25 mouse cellular contexts compared by ENCODE assay signal in the genomic region with DNA sequence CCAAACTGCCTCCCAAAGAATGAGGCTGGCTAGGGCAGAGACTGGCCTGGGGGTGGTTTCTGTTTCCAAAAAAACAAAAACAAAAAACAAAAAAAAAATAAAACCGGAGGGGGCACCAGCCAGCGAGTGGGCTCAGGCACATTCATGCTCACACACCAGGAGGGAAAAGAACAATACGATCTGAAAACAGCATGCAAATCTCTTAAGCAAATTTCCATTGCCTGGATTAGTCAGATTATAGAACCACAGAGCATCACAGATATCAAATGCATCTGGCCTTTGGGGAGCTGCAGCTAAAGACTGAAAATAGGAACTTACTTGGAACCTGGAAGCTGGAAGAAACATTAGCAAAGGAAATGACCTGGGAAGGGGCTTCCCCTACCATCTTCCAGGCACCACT. TPM values are rescaled to one million over a fixed set of nuclear protein-coding genes. Genes with fewer than 3 reads are reported as not detected.
DNase-seq lines count a peak whose midpoint lies in the region; ATAC-seq and TF ChIP-seq lines count a peak whose summit lies in the region.
"Had no signal": no experiment of that assay in that cellular context is flagged by ENCODE, and none has a peak within 500 bp of the region (broad histone marks: within the 10 kb centered on the region; RNA-seq: fewer than 3 reads in every experiment).

No protein-coding gene starts in this region.

- H3K27ac ChIP-seq in layer of hippocampus, adult 2 months: peak overlapping the region; percentile 25; the same call in 1 of the 2 replicates
- H3K27ac ChIP-seq in hindbrain, embryonic 12.5 days: peak overlapping the region; percentile 52; the same call in 1 of the 2 replicates
- peak overlapping the region; percentile 84 for H3K27ac ChIP-seq in midbrain, embryonic 10.5 days (replicated peaks)
- H3K27ac ChIP-seq in midbrain, embryonic 16.5 days (ENCODE audit: low read length): peak overlapping the region; percentile 39
- no peak overlapping the region for H3K27ac ChIP-seq in kidney, embryonic 16.5 days (ENCODE audit: low read length)
- H3K27ac ChIP-seq: embryonic facial prominence, embryonic 13.5 days; kidney, postnatal 0 days; limb, embryonic 13.5 days; liver, embryonic 12.5 days had no signal

- peaks cover 27% of the 10 kb centered on the region for H3K36me3 ChIP-seq in hindbrain, embryonic 12.5 days
- H3K36me3 ChIP-seq in midbrain, embryonic 10.5 days: peaks cover 76% of the 10 kb centered on the region
- no peaks in the 10 kb centered on the region for H3K36me3 ChIP-seq in midbrain, embryonic 16.5 days (ENCODE audit: control insufficient read depth, insufficient read depth, low read length)
- H3K36me3 ChIP-seq in kidney, embryonic 16.5 days (ENCODE audit: insufficient read depth, low read length): peaks cover 7% of the 10 kb centered on the region; the same call in 1 of the 2 replicates

- no peak overlapping the region for H3K4me3 ChIP-seq in layer of hippocampus, adult 2 months
- no peak overlapping the region for H3K4me3 ChIP-seq in hindbrain, embryonic 12.5 days
- no peak overlapping the region for H3K4me3 ChIP-seq in midbrain, embryonic 10.5 days
- no peak overlapping the region for H3K4me3 ChIP-seq in midbrain, embryonic 16.5 days (ENCODE audit: low read depth, low read length)
- no peak overlapping the region for H3K4me3 ChIP-seq in kidney, embryonic 16.5 days (ENCODE audit: low read length)
- H3K4me3 ChIP-seq: embryonic facial prominence, embryonic 13.5 days; heart, embryonic 12.5 days; limb, embryonic 13.5 days; liver, embryonic 12.5 days had no signal

- 52% methylated on average over 3 of the region's 3 CpGs for WGBS in hindbrain, embryonic 12.5 days
- WGBS in midbrain, embryonic 10.5 days: 33% methylated on average over 3 of the region's 3 CpGs
- WGBS in midbrain, embryonic 16.5 days: 13% methylated on average over 3 of the region's 3 CpGs
- WGBS in kidney, embryonic 16.5 days: 87% methylated on average over 3 of the region's 3 CpGs

- no peak overlapping the region for H3K9ac ChIP-seq in hindbrain, embryonic 12.5 days
- no peak overlapping the region for H3K9ac ChIP-seq in midbrain, embryonic 16.5 days (ENCODE audit: low read depth, low read length)
- H3K9ac ChIP-seq in kidney, embryonic 16.5 days (replicated peaks; ENCODE audit: low read length): no peak overlapping the region
- H3K9ac ChIP-seq: embryonic facial prominence, embryonic 13.5 days; heart, embryonic 12.5 days; limb, embryonic 13.5 days; liver, embryonic 12.5 days had no signal

- H3K9me3 ChIP-seq in hindbrain, embryonic 12.5 days (replicated peaks): no peaks in the 10 kb centered on the region
- no peaks in the 10 kb centered on the region for H3K9me3 ChIP-seq in midbrain, embryonic 10.5 days (replicated peaks)
- H3K9me3 ChIP-seq in midbrain, embryonic 16.5 days (replicated peaks; ENCODE audit: control insufficient read depth, low read length, poor library complexity, severe bottlenecking): no peaks in the 10 kb centered on the region
- H3K9me3 ChIP-seq in kidney, embryonic 16.5 days (ENCODE audit: low read length): no peaks in the 10 kb centered on the region
- H3K9me3 ChIP-seq: embryonic facial prominence, embryonic 13.5 days; heart, embryonic 12.5 days; limb, embryonic 13.5 days; liver, embryonic 12.5 days had no signal

- TF ChIP-seq CTCF in layer of hippocampus, adult 2 months (conservative IDR thresholded peaks at IDR 0.05): no peak

- ATAC-seq in hindbrain, embryonic 12.5 days (ENCODE audit: low FRiP score): no peak
- no peak for ATAC-seq in midbrain, embryonic 16.5 days
- no peak for ATAC-seq in kidney, embryonic 16.5 days (ENCODE audit: low FRiP score, low TSS enrichment)
- ATAC-seq: activated CD4-positive, CD25-positive, alpha-beta regulatory T cell, adult 4 months; liver, embryonic 12.5 days had no signal

- no peak overlapping the region for H3K4me2 ChIP-seq in hindbrain, embryonic 12.5 days (replicated peaks)
- no peak overlapping the region for H3K4me2 ChIP-seq in midbrain, embryonic 16.5 days (ENCODE audit: low read length)
- no peak overlapping the region for H3K4me2 ChIP-seq in kidney, embryonic 16.5 days (replicated peaks; ENCODE audit: low read depth, low read length)
- H3K4me2 ChIP-seq: embryonic facial prominence, embryonic 13.5 days; heart, embryonic 12.5 days; limb, embryonic 13.5 days; liver, embryonic 12.5 days had no signal

- no peak for DNase-seq in layer of hippocampus, adult 2 months (ENCODE audit: low spot score in 2 of 2)
- no peak for DNase-seq in layer of hippocampus, adult 9-11 months
- DNase-seq in midbrain, embryonic 10.5 days (ENCODE audit: low spot score): no peak
- no peak for DNase-seq in layer of hippocampus, adult 8-10 months (ENCODE audit: low spot score in 2 of 2)
- DNase-seq in layer of hippocampus, adult 9-10 months (ENCODE audit: low spot score): no peak
- DNase-seq: adrenal gland, adult 8-10 months; embryo, embryonic 11 days; gastrocnemius, postnatal 14 days; heart, postnatal 14 days; kidney, adult 18-20 months; lung, postnatal 10 days had no signal

- peaks cover 22% of the 10 kb centered on the region for H3K4me1 ChIP-seq in hindbrain, embryonic 12.5 days
- H3K4me1 ChIP-seq in midbrain, embryonic 10.5 days: peaks cover 53% of the 10 kb centered on the region
- H3K4me1 ChIP-seq in midbrain, embryonic 16.5 days (ENCODE audit: control insufficient read depth, insufficient read depth, low read length): peaks cover 24% of the 10 kb centered on the region
- no peaks in the 10 kb centered on the region for H3K4me1 ChIP-seq in kidney, embryonic 16.5 days (ENCODE audit: insufficient read depth, low read length)
- H3K4me1 ChIP-seq: limb, embryonic 13.5 days had no signal

- no peaks in the 10 kb centered on the region for H3K27me3 ChIP-seq in hindbrain, embryonic 12.5 days
- no peaks in the 10 kb centered on the region for H3K27me3 ChIP-seq in midbrain, embryonic 10.5 days (ENCODE audit: low read depth, poor library complexity, severe bottlenecking)
- H3K27me3 ChIP-seq in midbrain, embryonic 16.5 days (ENCODE audit: control insufficient read depth, insufficient read depth, low read depth, low read length): no peaks in the 10 kb centered on the region
- no peaks in the 10 kb centered on the region for H3K27me3 ChIP-seq in kidney, embryonic 16.5 days (ENCODE audit: insufficient read depth, low read length)
- H3K27me3 ChIP-seq: embryonic facial prominence, embryonic 13.5 days; heart, embryonic 12.5 days; limb, embryonic 13.5 days; liver, embryonic 12.5 days had no signal

RNA-seq across cellular contexts. Expression of a gene that starts 54.2 kb away (rescaled TPM):
- total RNA-seq in layer of hippocampus, adult 2 months (2021): not detected
- polyA plus RNA-seq in hindbrain, embryonic 12.5 days (2016; fragmentation: Nextera tagmentation; extraction: Ambion mirVana): 3.8 and 4.3 TPM in 2 replicates
- polyA plus RNA-seq in midbrain, embryonic 10.5 days (2016; fragmentation: Nextera tagmentation; extraction: Ambion mirVana): 4.7 and 6.0 TPM in 2 replicates
- 0.17 TPM in 1 of 2 replicates, not detected in the other for polyA plus RNA-seq in midbrain, embryonic 16.5 days (2015; fragmentation: Nextera tagmentation; extraction: Ambion mirVana)
- total RNA-seq in layer of hippocampus, adult 8-10 months (2022): not detected
- polyA plus RNA-seq in kidney, embryonic 16.5 days (2015; fragmentation: Nextera tagmentation; extraction: Ambion mirVana): 3.0 and 3.3 TPM in 2 replicates
- total RNA-seq: gastrocnemius, postnatal 14 days; heart, postnatal 14 days; layer of hippocampus, postnatal 36 days; left cerebral cortex, postnatal 14 days had no signal
- polyA plus RNA-seq: activated CD4-positive, CD25-positive, alpha-beta regulatory T cell, adult 4 months; C2C12; heart, embryonic 12.5 days; large intestine, adult 2 months; urinary bladder, adult 2 months had no signal
